7 mouse cellular contexts compared by ENCODE assay signal in the genomic region with DNA sequence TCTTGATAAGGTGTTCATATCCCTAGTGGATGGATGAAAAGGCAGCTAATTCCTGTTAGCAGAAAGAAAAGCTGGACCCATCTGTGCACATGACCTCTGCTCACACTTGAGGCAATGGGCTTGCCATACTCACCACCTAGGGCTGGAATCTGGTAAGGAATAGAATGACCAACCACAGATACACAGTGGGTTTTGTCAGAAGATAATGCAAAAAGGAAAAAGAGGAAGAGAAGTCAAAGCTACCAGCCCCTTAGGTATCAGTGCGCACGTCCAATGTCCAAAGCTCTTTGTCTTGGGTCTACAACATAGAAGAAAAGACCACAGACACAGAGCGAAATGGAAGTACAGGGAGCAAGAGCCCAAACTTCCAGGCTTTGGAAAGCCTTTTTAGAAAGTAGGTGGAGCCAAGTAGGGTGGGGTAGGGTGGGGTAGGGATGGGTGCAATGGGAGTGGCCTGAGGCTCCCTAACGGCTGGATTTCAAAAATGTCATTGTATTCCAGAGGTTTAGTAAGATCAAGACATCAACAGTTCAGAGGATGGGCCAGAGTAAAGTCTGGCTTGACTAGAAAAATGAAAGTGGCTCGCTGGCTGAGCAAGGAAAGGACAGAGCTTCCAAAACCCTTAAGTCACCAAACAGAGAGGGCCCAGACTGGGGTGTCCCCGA. TPM values are rescaled to one million over a fixed set of nuclear protein-coding genes. Genes with fewer than 3 reads are reported as not detected.
DNase-seq lines count a peak whose midpoint lies in the region; ATAC-seq and TF ChIP-seq lines count a peak whose summit lies in the region.

No protein-coding gene starts in this region.

- H3K4me3 ChIP-seq in C2C12 (ENCODE audit: insufficient read depth, poor library complexity, severe bottlenecking), result peak overlapping the region; percentile 100
- peak overlapping the region; percentile 56 to 67; a peak in 3 of 4 replicates for H3K4me3 ChIP-seq in ES-E14 (ENCODE audit: insufficient read depth in 1 of 2, low read depth in 1 of 2, low read length in 2 of 2, poor library complexity in 1 of 2, severe bottlenecking in 1 of 2)
- H3K4me3 ChIP-seq in forebrain, embryonic 15.5 days, result peak overlapping the region; percentile 72
- peak overlapping the region; percentile 97 for H3K4me3 ChIP-seq in liver, embryonic 12.5 days

- H3K9me3 ChIP-seq in ES-E14 (ENCODE audit: control insufficient read depth, insufficient read depth, low read depth, low read length), result no peaks in the 10 kb centered on the region
- H3K9me3 ChIP-seq in forebrain, embryonic 15.5 days, result no peaks in the 10 kb centered on the region
- H3K9me3 ChIP-seq in liver, embryonic 12.5 days (replicated peaks), result no peaks in the 10 kb centered on the region

- H3K4me2 ChIP-seq in forebrain, embryonic 15.5 days (replicated peaks), result peak overlapping the region; percentile 99
- peak overlapping the region; percentile 89 for H3K4me2 ChIP-seq in liver, embryonic 12.5 days

- H3K36me3 ChIP-seq in C2C12 (ENCODE audit: control insufficient read depth, insufficient read depth) (peaks cover 50% of the 10 kb centered on the region), ES-E14 (ENCODE audit: control insufficient read depth, insufficient read depth, low read length, poor library complexity, severe bottlenecking) (no peaks in the 10 kb centered on the region)
- H3K36me3 ChIP-seq in forebrain, embryonic 15.5 days, result no peaks in the 10 kb centered on the region
- peaks cover 43% of the 10 kb centered on the region for H3K36me3 ChIP-seq in liver, embryonic 12.5 days

- TF ChIP-seq CTCF in C2C12 (IDR thresholded peaks at IDR 0.05; ENCODE audit: control insufficient read depth, insufficient read depth, insufficient read length), result no peak

- in situ Hi-C loops in ES-E14 (cut with MboI; ENCODE audit: low sequenced_read_pairs in 2 of 2, unreplicated experiment in 2 of 2), result no loop called here

- H3K79me3 ChIP-seq in C2C12 (ENCODE audit: low read depth), result peaks cover 64% of the 10 kb centered on the region

- H3ac ChIP-seq in C2C12 (ENCODE audit: control insufficient read depth, insufficient read length, low read depth), result peak overlapping the region; percentile 86

- H3K9ac ChIP-seq in ES-E14 (ENCODE audit: insufficient read depth, low read depth, low read length, poor library complexity, severe bottlenecking), result no peak overlapping the region
- no peak overlapping the region for H3K9ac ChIP-seq in forebrain, embryonic 15.5 days (replicated peaks)
- peak overlapping the region; percentile 98 for H3K9ac ChIP-seq in liver, embryonic 12.5 days

- no peaks in the 10 kb centered on the region for H3K27me3 ChIP-seq in C2C12 (ENCODE audit: control insufficient read depth, insufficient read depth, insufficient read length)
- no peaks in the 10 kb centered on the region for H3K27me3 ChIP-seq in forebrain, embryonic 15.5 days
- H3K27me3 ChIP-seq in liver, embryonic 12.5 days (replicated peaks), result no peaks in the 10 kb centered on the region

- peaks cover 2 to 21% of the 10 kb centered on the region in 2 experiments; a peak in 3 of 4 replicates for H3K4me1 ChIP-seq in ES-E14 (ENCODE audit: control insufficient read depth in 2 of 2, insufficient read depth in 2 of 2, low read length in 2 of 2, poor library complexity in 1 of 2)
- H3K4me1 ChIP-seq in forebrain, embryonic 15.5 days, result peaks cover 18% of the 10 kb centered on the region
- peaks cover 83% of the 10 kb centered on the region for H3K4me1 ChIP-seq in liver, embryonic 12.5 days

- no peak overlapping the region for H3K27ac ChIP-seq in ES-E14 (ENCODE audit: insufficient read depth, low read depth, low read length, poor library complexity, severe bottlenecking)
- no peak overlapping the region for H3K27ac ChIP-seq in forebrain, embryonic 15.5 days (replicated peaks)
- H3K27ac ChIP-seq in liver, embryonic 12.5 days, result peak overlapping the region; percentile 95

- H3K79me2 ChIP-seq in C2C12 (ENCODE audit: control insufficient read depth, insufficient read depth), result peaks cover 72% of the 10 kb centered on the region

- no peak for DNase-seq in ES-E14 (ENCODE audit: low read depth, low spot score)
- DNase-seq in thymus, postnatal 25 days, result no peak
- DNase-seq in cerebellum, adult 18-20 months, result no peak
- no peak for DNase-seq in cerebellum, postnatal 10 days

- no peak for ATAC-seq in forebrain, embryonic 15.5 days (replicated peaks)
- ATAC-seq in liver, embryonic 12.5 days, result peak; percentile 38; the same call in 1 of the 2 replicates

- WGBS in forebrain, embryonic 15.5 days, result 57% methylated on average over 6 of the region's 6 CpGs
- WGBS in liver, embryonic 12.5 days (ENCODE audit: insufficient replicate concordance), result 28% methylated on average over 6 of the region's 6 CpGs

TF ChIP-seq in C2C12, 6 proteins besides CTCF, POLR2A, EP300 and RAD21:
- TF ChIP-seq USF1 (IDR thresholded peaks at IDR 0.05; ENCODE audit: low read depth), result no peak
- no peak for TF ChIP-seq MYOD1 (IDR thresholded peaks at IDR 0.05; ENCODE audit: control insufficient read depth, insufficient read length, low read depth)
- TF ChIP-seq MYOG (IDR thresholded peaks at IDR 0.05; ENCODE audit: control insufficient read depth, extremely low read depth, insufficient read length), result no peak
- TF ChIP-seq MAX (IDR thresholded peaks at IDR 0.05), result no peak
- TF ChIP-seq CEBPB (IDR thresholded peaks at IDR 0.05; ENCODE audit: low read depth), result no peak
- no peak for TF ChIP-seq FOSL1 (IDR thresholded peaks at IDR 0.05; ENCODE audit: insufficient read depth, low read length, poor library complexity, severe bottlenecking)

TF ChIP-seq in ES-E14, 5 proteins besides CTCF, POLR2A, EP300 and RAD21:
- TF ChIP-seq CHD2 (IDR thresholded peaks at IDR 0.05; ENCODE audit: low read depth, low read length), result no peak
- no peak for TF ChIP-seq ZNF384 (IDR thresholded peaks at IDR 0.05; ENCODE audit: low read depth, low read length)
- no peak for TF ChIP-seq MAFK (IDR thresholded peaks at IDR 0.05; ENCODE audit: insufficient read depth, low read depth, low read length)
- no peak for TF ChIP-seq HCFC1 (IDR thresholded peaks at IDR 0.05; ENCODE audit: borderline replicate concordance, insufficient read depth, low read length)
- no peak for TF ChIP-seq ZC3H11A (IDR thresholded peaks at IDR 0.05; ENCODE audit: borderline replicate concordance, low read depth, low read length)

RNA-seq across cellular contexts. Expression of gene Lmna, which starts 8.3 kb away (rescaled TPM):
- 1,441 TPM for polyA plus RNA-seq in C2C12 (2012; fragmentation: generic; extraction: Trizol)
- 80.1 and 121 TPM in 2 replicates for total RNA-seq in ES-E14 (2012; rRNA removed)
- 23.4 and 27.5 TPM in 2 replicates for polyA plus RNA-seq in forebrain, embryonic 15.5 days (2015; fragmentation: Nextera tagmentation; extraction: Ambion mirVana)
- polyA plus RNA-seq in liver, embryonic 12.5 days (2016; fragmentation: Nextera tagmentation; extraction: Ambion mirVana), result 189 TPM in 2 replicates

RNA-seq across cellular contexts. Expression of gene Mex3a, which starts 30.7 kb away (rescaled TPM):
- polyA plus RNA-seq in C2C12 (2012; fragmentation: generic; extraction: Trizol), result 14.9 TPM
- 24.9 and 29.8 TPM in 2 replicates for total RNA-seq in ES-E14 (2012; rRNA removed)
- polyA plus RNA-seq in forebrain, embryonic 15.5 days (2015; fragmentation: Nextera tagmentation; extraction: Ambion mirVana), result 50.6 and 55.6 TPM in 2 replicates
- 2.8 and 3.1 TPM in 2 replicates for polyA plus RNA-seq in liver, embryonic 12.5 days (2016; fragmentation: Nextera tagmentation; extraction: Ambion mirVana)

RNA-seq across cellular contexts. Expression of gene Sema4a, which starts 40.5 kb away (rescaled TPM):
- polyA plus RNA-seq in C2C12 (2012; fragmentation: generic; extraction: Trizol), result 0.69 TPM
- 8.8 and 10.1 TPM in 2 replicates for total RNA-seq in ES-E14 (2012; rRNA removed)
- polyA plus RNA-seq in forebrain, embryonic 15.5 days (2015; fragmentation: Nextera tagmentation; extraction: Ambion mirVana), result 16.3 and 17.7 TPM in 2 replicates
- 14.4 and 17.6 TPM in 2 replicates for polyA plus RNA-seq in liver, embryonic 12.5 days (2016; fragmentation: Nextera tagmentation; extraction: Ambion mirVana)

RNA-seq across cellular contexts. Expression of gene Rab25, which starts 46.6 kb away (rescaled TPM):
- polyA plus RNA-seq in C2C12 (2012; fragmentation: generic; extraction: Trizol), result 0.07 TPM
- total RNA-seq in ES-E14 (2012; rRNA removed), result 2.1 and 4.0 TPM in 2 replicates
- polyA plus RNA-seq in forebrain, embryonic 15.5 days (2015; fragmentation: Nextera tagmentation; extraction: Ambion mirVana), result 0.15 and 0.28 TPM in 2 replicates
- 0.70 TPM in 1 of 2 replicates, not detected in the other for polyA plus RNA-seq in liver, embryonic 12.5 days (2016; fragmentation: Nextera tagmentation; extraction: Ambion mirVana)

RNA-seq across cellular contexts. Expression of gene Lamtor2, which starts 51.4 kb away (rescaled TPM):
- polyA plus RNA-seq in C2C12 (2012; fragmentation: generic; extraction: Trizol), result 136 TPM
- 108 and 112 TPM in 2 replicates for total RNA-seq in ES-E14 (2012; rRNA removed)
- polyA plus RNA-seq in forebrain, embryonic 15.5 days (2015; fragmentation: Nextera tagmentation; extraction: Ambion mirVana), result 169 and 187 TPM in 2 replicates
- 101 and 102 TPM in 2 replicates for polyA plus RNA-seq in liver, embryonic 12.5 days (2016; fragmentation: Nextera tagmentation; extraction: Ambion mirVana)
